Mouse (Mus musculus): ENCODE data around the gene Bckdk. TPM values are rescaled to one million over a fixed set of nuclear protein-coding genes. Genes with fewer than 3 reads are reported as not detected.
"Not testable (repeated sequence)": the region's sequence is repeated elsewhere in the genome, so short reads cannot be mapped to it uniquely, and the experiment has no call there.

Bckdk gene
- polyA plus RNA-seq, 1 experiment from 2014 or later = 109 TPM

- peak; percentile 8 for DNase-seq (ENCODE audit: low spot score)
- 46% methylated on average over 13 of the region's 13 CpGs for whole genome bisulfite sequencing
Measured at GRCm38 (mm10) chr7:127931351-127932135, 27.7 kb downstream of the Bckdk start.

GRCm38 (mm10) chr7:127932273-127933031 is 28.6 kb downstream of the Bckdk start:
- H3K9ac ChIP-seq (ENCODE audit: low read length) = no peak overlapping the region
- H3K27ac ChIP-seq (ENCODE audit: low read depth, low read length) = no peak overlapping the region
- no peak overlapping the region for H3K4me3 ChIP-seq (ENCODE audit: low read depth, low read length)
- peaks cover 18% of the 10 kb centered on the region for H3K27me3 ChIP-seq (ENCODE audit: control insufficient read depth, insufficient read depth, low read length)
- 16% methylated on average over 13 of the region's 13 CpGs for WGBS
- DNase-seq (ENCODE audit: low spot score) = peak; percentile 10
- H3K4me2 ChIP-seq (ENCODE audit: low read depth) = no peak overlapping the region
- H3K9me3 ChIP-seq (ENCODE audit: control insufficient read depth, low read length) = no peaks in the 10 kb centered on the region
- no peak for ATAC-seq (ENCODE audit: insufficient read depth, low FRiP score, low TSS enrichment)
- no peaks in the 10 kb centered on the region for H3K36me3 ChIP-seq (ENCODE audit: control insufficient read depth, insufficient read depth, low read length)
- no peaks in the 10 kb centered on the region for H3K4me1 ChIP-seq (ENCODE audit: control insufficient read depth, insufficient read depth, low read length)

More at GRCm38 (mm10) chr7:127931351-127932135, 27.7 kb downstream of the Bckdk start:
- Histone ChIP-seq H3K4me3 (ENCODE audit: low read depth, low read length) (no peak overlapping the region), H3K4me2 (ENCODE audit: low read depth) (no peak overlapping the region), H3K9ac (ENCODE audit: low read length) (no peak overlapping the region), H3K36me3 (ENCODE audit: control insufficient read depth, insufficient read depth, low read length) (no peaks in the 10 kb centered on the region; the same call in 1 of the 2 replicates), H3K27me3 (ENCODE audit: control insufficient read depth, insufficient read depth, low read length) (peaks cover 18% of the 10 kb centered on the region), H3K4me1 (ENCODE audit: control insufficient read depth, insufficient read depth, low read length) (no peaks in the 10 kb centered on the region), H3K9me3 (ENCODE audit: control insufficient read depth, low read length) (no peaks in the 10 kb centered on the region), H3K27ac (ENCODE audit: low read depth, low read length) (no peak overlapping the region)
- no peak for ATAC-seq (ENCODE audit: insufficient read depth, low FRiP score, low TSS enrichment)

GRCm38 (mm10) chr7:127934075-127934474 is 30.2 kb downstream of the Bckdk start:
- H3K36me3 ChIP-seq (ENCODE audit: control insufficient read depth, insufficient read depth, low read length) = no peaks in the 10 kb centered on the region
- no peak overlapping the region for H3K27ac ChIP-seq (ENCODE audit: low read depth, low read length)
- no peak overlapping the region for H3K4me2 ChIP-seq (ENCODE audit: low read depth)
- peak; percentile 4 for DNase-seq (ENCODE audit: low spot score)
- H3K4me3 ChIP-seq (ENCODE audit: low read depth, low read length) = no peak overlapping the region
- H3K9me3 ChIP-seq (ENCODE audit: control insufficient read depth, low read length) = no peaks in the 10 kb centered on the region
- peaks cover 12% of the 10 kb centered on the region for H3K27me3 ChIP-seq (ENCODE audit: control insufficient read depth, insufficient read depth, low read length)
- no peak for ATAC-seq (ENCODE audit: insufficient read depth, low FRiP score, low TSS enrichment)
- H3K4me1 ChIP-seq (ENCODE audit: control insufficient read depth, insufficient read depth, low read length) = no peaks in the 10 kb centered on the region
- no peak overlapping the region for H3K9ac ChIP-seq (ENCODE audit: low read length)
- WGBS = 85% methylated on average over 5 of the region's 5 CpGs

- H3K27ac ChIP-seq (ENCODE audit: low read depth, low read length) = no peak overlapping the region
- peak overlapping the region; percentile 99 for H3K4me2 ChIP-seq (ENCODE audit: low read depth)
- H3K9me3 ChIP-seq (ENCODE audit: control insufficient read depth, low read length) = no peaks in the 10 kb centered on the region
- H3K36me3 ChIP-seq (ENCODE audit: control insufficient read depth, insufficient read depth, low read length) = no peaks in the 10 kb centered on the region
- no peaks in the 10 kb centered on the region for H3K4me1 ChIP-seq (ENCODE audit: control insufficient read depth, insufficient read depth, low read length)
- H3K27me3 ChIP-seq (ENCODE audit: control insufficient read depth, insufficient read depth, low read length) = peaks cover 3% of the 10 kb centered on the region; the same call in 1 of the 2 replicates
- ATAC-seq (ENCODE audit: insufficient read depth, low FRiP score, low TSS enrichment) (peak; percentile 88), DNase-seq (ENCODE audit: low spot score) (peak; percentile 95)
- peak overlapping the region; percentile 74 for H3K4me3 ChIP-seq (ENCODE audit: low read depth, low read length)
- WGBS = 6% methylated on average over 32 of the region's 32 CpGs
- peak overlapping the region; percentile 82 for H3K9ac ChIP-seq (ENCODE audit: low read length)
Measured at GRCm38 (mm10) chr7:127935028-127935722, 31.3 kb downstream of the Bckdk start.

- under 1% methylated on average over 38 of the region's 38 CpGs for WGBS
- peak; percentile 32 for ATAC-seq (ENCODE audit: insufficient read depth, low FRiP score, low TSS enrichment)
Measured at GRCm38 (mm10) chr7:127935748-127936159, 31.9 kb downstream of the Bckdk start.

GRCm38 (mm10) chr7:127936216-127936884 is 32.5 kb downstream of the Bckdk start:
- Histone ChIP-seq H3K4me1 (ENCODE audit: control insufficient read depth, insufficient read depth, low read length) (no peaks in the 10 kb centered on the region), H3K27ac (ENCODE audit: low read depth, low read length) (no peak overlapping the region), H3K27me3 (ENCODE audit: control insufficient read depth, insufficient read depth, low read length) (no peaks in the 10 kb centered on the region), H3K4me2 (ENCODE audit: low read depth) (peak overlapping the region; percentile 99), H3K36me3 (ENCODE audit: control insufficient read depth, insufficient read depth, low read length) (no peaks in the 10 kb centered on the region), H3K4me3 (ENCODE audit: low read depth, low read length) (peak overlapping the region; percentile 74), H3K9me3 (ENCODE audit: control insufficient read depth, low read length) (no peaks in the 10 kb centered on the region), H3K9ac (ENCODE audit: low read length) (peak overlapping the region; percentile 82)
- peak; percentile 29 for DNase-seq (ENCODE audit: low spot score)
- 55% methylated on average over 18 of the region's 18 CpGs for WGBS
- no peak for ATAC-seq (ENCODE audit: insufficient read depth, low FRiP score, low TSS enrichment)

More at GRCm38 (mm10) chr7:127935748-127936159, 31.9 kb downstream of the Bckdk start:
- DNase-seq (ENCODE audit: low spot score) = no peak
- H3K4me2 ChIP-seq (ENCODE audit: low read depth) = peak overlapping the region; percentile 99
- H3K9ac ChIP-seq (ENCODE audit: low read length) = peak overlapping the region; percentile 82
- H3K36me3 ChIP-seq (ENCODE audit: control insufficient read depth, insufficient read depth, low read length) = no peaks in the 10 kb centered on the region
- peak overlapping the region; percentile 74 for H3K4me3 ChIP-seq (ENCODE audit: low read depth, low read length)
- H3K27me3 ChIP-seq (ENCODE audit: control insufficient read depth, insufficient read depth, low read length) = no peaks in the 10 kb centered on the region
- H3K9me3 ChIP-seq (ENCODE audit: control insufficient read depth, low read length) = no peaks in the 10 kb centered on the region
- H3K27ac ChIP-seq (ENCODE audit: low read depth, low read length) = no peak overlapping the region
- H3K4me1 ChIP-seq (ENCODE audit: control insufficient read depth, insufficient read depth, low read length) = no peaks in the 10 kb centered on the region

GRCm38 (mm10) chr7:127942097-127942496 is 38.2 kb downstream of the Bckdk start:
- H3K27ac ChIP-seq (ENCODE audit: low read depth, low read length); H3K9me3 ChIP-seq (ENCODE audit: control insufficient read depth, low read length); H3K4me3 ChIP-seq (ENCODE audit: low read depth, low read length); H3K36me3 ChIP-seq (ENCODE audit: control insufficient read depth, insufficient read depth, low read length); ATAC-seq (ENCODE audit: insufficient read depth, low FRiP score, low TSS enrichment); H3K4me1 ChIP-seq (ENCODE audit: control insufficient read depth, insufficient read depth, low read length); DNase-seq (ENCODE audit: low spot score); H3K4me2 ChIP-seq (ENCODE audit: low read depth); H3K27me3 ChIP-seq (ENCODE audit: control insufficient read depth, insufficient read depth, low read length); H3K9ac ChIP-seq (ENCODE audit: low read length): not testable (repeated sequence)
- 60% methylated on average over 2 of the region's 2 CpGs for WGBS

GRCm38 (mm10) chr7:127944614-127945013 is 40.7 kb downstream of the Bckdk start:
- ATAC-seq (ENCODE audit: insufficient read depth, low FRiP score, low TSS enrichment) (no peak), DNase-seq (ENCODE audit: low spot score) (no peak)
- H3K9ac ChIP-seq (ENCODE audit: low read length) = no peak overlapping the region
- WGBS = 13% methylated on average over 23 of the region's 23 CpGs
- no peaks in the 10 kb centered on the region for H3K36me3 ChIP-seq (ENCODE audit: control insufficient read depth, insufficient read depth, low read length)
- H3K4me2 ChIP-seq (ENCODE audit: low read depth) = 0 out of 2 replicates have a peak overlapping the region, but pooled peaks have one; percentile 9
- H3K27me3 ChIP-seq (ENCODE audit: control insufficient read depth, insufficient read depth, low read length) = peaks cover 10% of the 10 kb centered on the region
- no peak overlapping the region for H3K27ac ChIP-seq (ENCODE audit: low read depth, low read length)
- no peaks in the 10 kb centered on the region for H3K9me3 ChIP-seq (ENCODE audit: control insufficient read depth, low read length)
- H3K4me3 ChIP-seq (ENCODE audit: low read depth, low read length) = no peak overlapping the region
- no peaks in the 10 kb centered on the region for H3K4me1 ChIP-seq (ENCODE audit: control insufficient read depth, insufficient read depth, low read length)

All from neural tube, embryonic 11.5 days (tissue).